Mouse (Mus musculus) heart, adult 8-10 months (tissue): ENCODE measurements around the gene Krt80. TPM values are rescaled to one million over a fixed set of nuclear protein-coding genes. Genes with fewer than 3 reads are reported as not detected.

Source experiments
- DNase-seq: peaks from one replicate; pipeline ENCODE4 v3.0.0; 2022; ENCODE audit warnings: low spot score
- total RNA-seq, 4 experiments: library from RNA; stranded (reverse); gene quantifications; 2 replicates each; pipeline ENCODE4 v1.2.4; 2022

The Krt80 gene
- total RNA-seq, 4 experiments from 2014 or later = 1.5 to 4.7 (median 2.4) TPM

- DNase-seq = peak; percentile 79
Observed at GRCm38 (mm10) chr15:101374879-101375278, 4.9 kb upstream of the Krt80 start.

GRCm38 (mm10) chr15:101373286-101373898 is 3.4 kb upstream of the Krt80 start:
- no peak for DNase-seq

DNA sequence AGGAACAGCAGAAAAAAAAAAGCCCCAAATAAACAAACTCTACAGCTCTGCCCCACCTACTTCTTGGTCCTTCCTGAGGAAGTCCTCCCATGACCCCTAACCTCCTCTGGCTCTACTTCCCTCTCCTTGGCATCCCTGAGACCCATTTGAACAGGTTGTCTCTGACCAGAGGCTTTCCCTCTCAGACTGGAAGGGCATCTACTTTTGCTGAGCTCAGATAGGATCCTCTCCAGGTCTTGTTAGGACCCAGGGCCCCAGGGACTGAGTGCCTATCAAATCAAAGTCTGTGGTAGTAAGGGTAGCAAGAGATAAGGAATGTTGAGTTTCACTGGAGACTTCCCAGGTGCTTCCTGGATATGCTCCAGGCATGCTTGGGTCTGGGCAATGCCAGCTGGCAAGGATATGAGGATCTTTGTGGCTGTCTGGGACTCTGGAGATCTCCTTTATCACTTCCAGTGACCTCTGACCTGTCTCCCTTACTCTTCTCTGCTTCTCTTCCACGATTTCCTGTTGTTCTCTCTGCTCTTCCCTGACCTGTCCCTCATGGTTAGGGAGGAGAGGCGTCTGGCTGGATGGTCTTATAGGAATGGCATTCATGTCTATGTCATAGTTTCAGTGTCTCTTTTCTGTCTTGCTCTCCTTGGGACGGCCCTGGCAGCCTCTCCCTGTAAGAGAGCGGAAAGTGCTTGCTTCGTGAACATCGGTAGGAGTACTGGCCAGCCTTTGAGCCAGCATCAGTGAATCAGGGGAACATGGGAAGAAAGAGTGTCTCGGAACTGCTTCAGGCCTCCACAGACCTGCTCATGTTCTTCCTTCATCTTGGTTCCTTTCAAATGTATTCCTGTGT is 2.4 kb upstream of the Krt80 start:
- no peak for DNase-seq

DNA sequence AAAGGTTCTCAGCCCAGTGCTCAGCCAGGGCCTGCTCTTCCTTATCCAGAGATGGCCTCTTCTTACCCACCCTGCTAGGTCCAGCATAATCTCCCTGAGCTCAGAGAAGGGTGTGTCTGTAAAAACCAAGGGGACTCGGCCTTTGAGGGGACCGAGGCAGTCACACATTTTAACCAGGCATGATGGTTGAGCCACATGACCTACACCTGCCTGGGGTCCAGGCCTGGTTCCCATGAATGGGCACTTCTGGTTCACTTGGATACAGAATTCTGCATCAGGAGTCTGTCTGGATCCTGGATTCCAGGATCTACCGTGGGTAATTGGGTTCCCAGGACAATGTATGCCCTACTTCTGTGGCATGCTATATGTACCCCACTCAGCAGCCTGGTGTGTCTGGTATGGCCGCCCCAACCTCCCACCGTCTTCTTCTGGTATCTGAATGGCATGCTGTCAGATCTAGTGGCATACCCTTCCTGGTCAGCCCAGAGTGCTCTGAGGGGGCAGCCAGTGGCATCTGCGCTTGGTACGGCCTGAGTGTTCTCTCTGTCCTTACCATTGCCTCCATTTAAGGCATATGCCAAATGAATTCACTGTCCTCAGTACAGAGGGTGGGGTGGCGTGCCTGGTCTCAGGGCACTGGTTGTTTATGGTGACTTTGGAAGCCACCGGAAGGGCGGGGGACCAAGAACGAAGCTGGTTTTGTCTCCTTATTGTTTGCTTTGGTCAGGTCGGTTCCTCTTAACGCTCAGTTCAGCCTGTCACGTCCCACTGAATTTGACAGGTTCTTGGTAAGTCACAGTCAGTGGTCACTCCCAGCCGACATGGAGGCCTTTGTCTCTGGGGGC is 1.4 kb upstream of the Krt80 start:
- no peak for DNase-seq

DNA sequence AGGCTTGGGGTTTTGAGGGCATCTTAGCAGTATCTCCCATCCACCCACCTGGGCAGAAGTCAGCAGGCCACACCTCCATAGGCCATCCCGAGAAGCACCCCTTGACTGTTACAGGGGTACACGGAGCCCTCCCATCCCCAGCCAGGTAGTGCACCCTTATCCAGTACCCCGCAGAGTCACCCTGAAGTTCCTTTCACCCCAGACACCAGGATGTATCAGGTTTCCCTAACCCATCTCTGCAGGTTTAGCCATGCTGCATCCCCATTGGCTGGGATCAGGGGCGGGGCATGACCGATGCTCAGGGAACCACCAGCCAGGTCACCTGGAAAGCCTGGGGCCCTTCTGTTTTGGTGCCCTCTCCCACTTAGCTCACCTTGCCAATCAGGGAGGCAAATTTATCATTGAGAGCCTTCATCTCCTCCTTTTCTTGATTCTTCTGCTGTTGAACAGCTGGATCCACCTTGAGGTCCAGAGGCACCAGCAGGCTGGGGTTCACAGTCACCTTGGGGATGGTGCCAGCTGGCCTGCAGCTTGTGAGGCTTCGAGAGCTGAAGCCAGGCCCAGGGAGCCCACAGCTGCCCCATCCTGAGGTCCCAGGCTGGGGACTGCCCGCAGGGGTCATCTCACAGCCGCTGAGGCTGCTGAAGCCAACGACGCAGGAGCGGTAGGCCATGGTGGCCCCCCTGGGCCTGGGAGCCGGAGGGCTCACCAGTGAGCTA is 421 bp downstream of the Krt80 start:
- DNase-seq = no peak

- DNase-seq = no peak
Observed at GRCm38 (mm10) chr15:101368502-101369381, 1.2 kb downstream of the Krt80 start.

- no peak for DNase-seq
Observed at GRCm38 (mm10) chr15:101368015-101368414, 1.9 kb downstream of the Krt80 start.

DNA sequence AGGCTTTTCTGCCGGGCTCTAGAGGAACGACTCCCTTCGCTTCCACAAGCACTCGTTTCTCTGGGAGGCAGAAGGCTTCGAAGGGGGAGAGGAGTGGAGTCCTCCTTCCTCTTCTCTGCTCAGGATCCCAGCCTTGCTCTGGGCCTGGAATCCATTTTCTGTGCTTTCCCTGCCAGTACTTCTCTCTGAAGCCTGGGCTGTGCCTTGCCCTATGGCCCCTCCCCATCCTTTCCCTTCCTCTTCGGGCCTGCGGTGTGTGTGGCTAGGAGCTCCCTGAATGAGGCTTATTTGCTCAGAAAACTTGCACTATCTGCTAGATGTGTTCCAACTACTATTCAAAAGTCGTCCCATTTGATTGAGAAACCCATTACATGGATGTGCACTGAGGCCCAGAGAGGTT is 2.5 kb downstream of the Krt80 start:
- DNase-seq = no peak

DNA sequence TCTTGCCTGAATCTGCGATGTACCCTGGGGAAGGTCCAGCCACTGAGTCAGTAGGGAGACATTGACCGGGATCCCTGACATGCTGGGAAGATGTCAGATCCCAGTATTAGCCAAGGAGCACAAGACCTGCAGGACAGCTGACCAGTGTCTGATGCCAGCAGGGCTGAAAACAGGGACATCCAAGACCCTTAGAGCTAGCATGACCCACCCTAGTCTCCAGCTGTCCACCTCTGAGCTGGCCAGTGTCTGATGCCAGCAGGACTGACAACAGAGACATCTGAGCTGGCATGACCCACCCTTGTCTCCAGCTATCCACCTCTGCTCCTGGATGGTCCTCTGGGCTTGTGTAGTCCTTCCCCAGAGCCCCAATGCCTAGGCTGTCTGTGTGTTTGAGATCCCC is 3.0 kb downstream of the Krt80 start:
- no peak for DNase-seq

DNA sequence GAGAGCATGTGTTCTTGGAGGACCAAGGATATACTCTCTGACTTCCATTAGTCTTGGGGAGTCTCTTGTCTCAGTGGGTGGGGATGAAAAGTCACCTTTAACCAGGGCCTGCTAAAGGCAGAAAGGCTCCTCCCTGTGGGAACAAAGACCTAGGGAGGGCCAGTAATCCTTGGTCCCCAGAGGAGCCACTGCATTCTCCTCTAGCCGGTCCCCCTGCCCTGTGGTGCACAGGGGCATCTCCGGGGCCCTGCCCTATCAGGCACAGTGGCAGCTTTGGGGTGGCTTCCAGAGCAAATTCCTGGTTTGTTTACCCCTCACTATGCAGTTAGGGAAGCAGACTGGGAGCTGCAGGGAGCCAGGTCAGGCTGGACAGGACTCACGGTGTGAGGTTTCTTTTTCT is 3.5 kb downstream of the Krt80 start:
- DNase-seq = no peak

GRCm38 (mm10) chr15:101365721-101366120 is 4.2 kb downstream of the Krt80 start:
- DNase-seq = no peak

DNA sequence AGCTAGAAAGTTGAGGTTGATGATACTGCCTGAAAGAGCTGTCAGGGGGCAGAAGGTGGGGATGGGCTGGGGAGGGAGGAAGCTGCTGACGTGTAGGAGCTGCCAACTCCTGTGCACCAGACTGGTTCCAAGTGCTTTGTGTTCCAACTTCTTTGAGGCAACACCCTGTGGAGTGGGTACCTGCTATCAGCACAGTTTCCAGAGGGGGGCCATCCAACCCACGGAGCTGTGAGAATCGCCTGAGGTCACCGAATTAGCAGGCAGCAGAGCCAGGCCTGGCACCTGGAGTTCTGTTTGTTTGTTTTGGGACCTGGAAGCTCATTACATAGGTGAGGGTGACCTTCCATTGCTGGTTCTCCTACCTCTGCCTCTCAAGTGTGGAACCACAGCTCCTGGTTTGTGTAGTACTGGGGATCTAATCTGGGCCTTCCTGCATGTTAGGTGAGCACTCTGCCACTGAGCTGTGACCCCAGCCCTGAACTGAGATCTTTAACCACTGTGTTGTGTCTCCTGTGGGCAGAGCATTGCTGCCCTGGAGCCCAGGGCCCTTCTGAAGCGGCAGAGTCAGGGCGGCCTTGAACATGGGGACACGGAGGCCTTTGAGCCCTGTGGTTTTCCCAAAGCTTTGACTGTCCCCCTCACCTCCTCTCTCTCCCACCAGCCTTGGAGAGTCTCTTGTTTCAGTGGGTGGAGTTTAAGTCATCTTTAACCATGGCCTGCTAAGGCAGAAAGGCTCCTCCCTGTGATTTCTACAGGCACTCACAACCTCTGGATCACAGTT is 4.9 kb downstream of the Krt80 start:
- DNase-seq = no peak

- DNase-seq = no peak
Observed at GRCm38 (mm10) chr15:101364425-101364824, 5.5 kb downstream of the Krt80 start.

DNA sequence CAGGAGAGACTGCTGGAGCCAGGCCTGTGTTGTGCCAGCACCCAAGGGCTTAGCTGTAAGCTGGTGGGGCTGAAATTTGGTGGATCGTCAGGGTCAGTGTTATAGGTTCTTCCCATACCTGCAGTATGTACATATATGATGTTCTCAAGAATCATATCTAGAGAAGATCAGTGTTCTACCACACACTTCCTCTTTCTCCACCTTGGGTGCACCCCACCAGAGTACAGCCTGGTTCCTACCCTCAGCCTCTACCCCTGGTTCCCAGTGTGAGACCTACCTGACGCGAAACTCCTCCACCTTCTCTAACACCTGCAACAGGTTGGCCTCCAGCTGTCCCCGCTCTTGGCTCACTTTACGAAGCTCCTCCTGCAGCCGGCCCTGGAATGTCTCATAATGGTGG is 6.0 kb downstream of the Krt80 start:
- no peak for DNase-seq

- DNase-seq = no peak
Observed at GRCm38 (mm10) chr15:101362393-101363010, 7.5 kb downstream of the Krt80 start.

- DNase-seq = no peak
Observed at GRCm38 (mm10) chr15:101355382-101355786, 14.6 kb downstream of the Krt80 start.

DNA sequence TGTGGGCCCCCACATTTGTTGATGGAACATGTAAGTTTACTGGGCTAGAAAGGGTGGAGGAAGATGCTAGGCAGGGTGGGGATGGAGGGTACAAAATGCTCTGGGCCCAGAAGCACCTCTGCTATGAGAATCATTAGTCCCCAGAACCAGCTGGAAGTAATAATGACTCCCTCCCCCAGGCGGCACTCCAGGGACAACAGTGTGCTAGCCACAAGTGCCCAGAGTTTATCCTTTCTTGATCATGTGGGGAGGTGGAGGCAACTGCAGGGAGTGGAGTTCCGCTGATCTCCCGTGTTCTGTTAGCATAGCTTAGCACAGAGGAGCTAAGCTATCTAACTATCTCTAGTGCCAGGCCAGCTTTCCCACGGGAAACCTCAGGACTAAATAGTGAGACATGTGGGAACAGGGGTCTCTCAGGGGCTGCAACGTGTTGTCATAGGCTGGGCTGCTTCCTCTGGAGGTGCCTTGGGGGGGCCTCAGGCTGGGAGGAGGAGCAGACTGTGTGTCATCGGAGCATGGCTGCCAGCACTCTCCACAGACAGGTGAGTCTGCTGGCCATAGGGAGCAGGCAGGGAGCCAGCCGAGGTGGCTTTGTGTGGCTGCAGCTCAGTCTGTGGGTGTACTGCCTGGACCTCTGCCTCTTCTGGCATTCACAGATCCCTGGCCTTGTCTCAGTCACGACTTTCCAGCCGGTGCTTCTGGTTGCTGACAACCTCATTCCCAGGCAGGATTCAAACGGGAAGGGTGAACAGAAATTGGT is 17.1 kb downstream of the Krt80 start:
- DNase-seq = no peak

DNA sequence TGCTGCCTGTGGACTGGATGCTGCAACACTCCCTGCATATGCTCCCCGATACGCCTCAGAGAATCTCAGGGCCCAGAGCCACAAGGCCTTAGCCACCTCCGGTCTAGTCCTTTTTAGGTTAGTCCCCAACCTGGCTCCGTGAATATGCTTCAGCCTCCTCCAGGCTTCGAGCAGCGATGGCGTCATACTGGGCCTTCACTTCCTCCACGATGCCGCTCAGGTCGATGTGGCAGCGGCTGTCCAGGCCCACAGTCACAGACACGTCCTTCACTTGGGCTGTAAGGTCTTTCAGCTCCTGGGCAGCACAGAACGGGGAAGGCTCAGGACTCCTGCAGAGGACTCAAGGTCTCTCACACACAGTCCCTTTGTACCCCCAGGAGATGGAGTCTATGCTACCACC is 17.9 kb downstream of the Krt80 start:
- no peak for DNase-seq
